Mouse (Mus musculus) hindbrain, embryonic 15.5 days (tissue): ENCODE results near the gene Olfr1475. TPM values are rescaled to one million over a fixed set of nuclear protein-coding genes. Genes with fewer than 3 reads are reported as not detected.
"Not testable (repeated sequence)": the region's sequence is repeated elsewhere in the genome, so short reads cannot be mapped to it uniquely, and the experiment has no call there.

Experiments
- ATAC-seq: fragments of 200-750 bp; cut with Nextera tagmentation; 2 replicates; pipeline ENCODE4 v1.8.0; 2017; ENCODE audit warnings: low read depth, moderate number of reproducible peaks, moderate TSS enrichment; ENCODE audit not compliant: low FRiP score
- H3K27ac ChIP-seq: fragments of 300-500 bp; sonication (generic); replicated peaks from 2 replicates; pipeline ENCODE4 v1.5.1; 2015; ENCODE audit warnings: mild to moderate bottlenecking, inconsistent platforms
- H3K27me3 ChIP-seq: fragments of 300-500 bp; sonication (generic); 2 replicates; pipeline ENCODE4 v1.6.1; 2015; ENCODE audit warnings: control low read depth, inconsistent platforms
- H3K36me3 ChIP-seq: fragments of 300-500 bp; sonication (generic); 2 replicates; pipeline ENCODE4 v1.6.1; 2015; ENCODE audit warnings: control low read depth, inconsistent platforms
- H3K4me1 ChIP-seq: fragments of 300-500 bp; sonication (generic); replicated peaks from 2 replicates; pipeline ENCODE4 v1.6.1; 2015; ENCODE audit warnings: control low read depth, inconsistent platforms
- H3K4me2 ChIP-seq: fragments of 300-500 bp; sonication (generic); 2 replicates; pipeline ENCODE4 v1.6.1; 2015; ENCODE audit warnings: moderate library complexity, mild to moderate bottlenecking, inconsistent platforms
- H3K4me3 ChIP-seq: fragments of 300-500 bp; sonication (generic); 2 replicates; pipeline ENCODE4 v1.5.1; 2015; ENCODE audit warnings: mild to moderate bottlenecking, inconsistent platforms
- H3K9ac ChIP-seq: fragments of 300-500 bp; sonication (generic); 2 replicates; pipeline ENCODE4 v1.6.1; 2015; ENCODE audit warnings: inconsistent platforms
- H3K9me3 ChIP-seq: fragments of 300-500 bp; sonication (generic); 2 replicates; pipeline ENCODE4 v1.6.1; 2016; ENCODE audit warnings: control low read depth, inconsistent platforms
- WGBS: fragments of 180-500 bp; shearing (Covaris S2); methylation state at CpG from one replicate; pipeline ENCODE4 v1.1.7; 2015; 5-methylcytosine and 5-hydroxymethylcytosine counted together
- polyA plus RNA-seq: library from polyadenylated mRNA; unstranded; fragments of >200 nt; fragmentation: Nextera tagmentation; extraction: Ambion mirVana; gene quantifications from 2 replicates; pipeline ENCODE4 v1.2.1, GENCODE M21; 2015

Olfr1475 gene
- polyA plus RNA-seq = not detected in 2 replicates

- Histone ChIP-seq H3K27me3 (no peaks in the 10 kb centered on the region), H3K9ac (no peak within 1 kb of the TSS), H3K9me3 (no peaks in the 10 kb centered on the region), H3K36me3 (no peaks in the 10 kb centered on the region), H3K4me3 (no peak within 1 kb of the TSS), H3K27ac (no peak within 1 kb of the TSS), H3K4me1 (no peaks in the 10 kb centered on the region), H3K4me2 (no peak within 1 kb of the TSS)
- ATAC-seq = no peak
Measured at GRCm38 (mm10) chr19:13480096-13480495, at the start of gene Olfr1475. Olfr1475 (minus strand) TSS chr19:13480196.

GRCm38 (mm10) chr19:13527613-13528012 lies 47.6 kb upstream of the Olfr1475 start, which contains the start of gene Olfr1480:
Olfr1480 (plus strand) TSS chr19:13527913.
- no peak within 1 kb of the TSS for H3K4me2 ChIP-seq
- ATAC-seq = no peak
- H3K9ac ChIP-seq = no peak within 1 kb of the TSS
- H3K27me3 ChIP-seq = no peaks in the 10 kb centered on the region
- H3K36me3 ChIP-seq = no peaks in the 10 kb centered on the region
- 86% methylated on average over 2 of the region's 2 CpGs for WGBS
- no peaks in the 10 kb centered on the region for H3K4me1 ChIP-seq
- peaks cover 6% of the 10 kb centered on the region for H3K9me3 ChIP-seq
- H3K4me3 ChIP-seq = no peak within 1 kb of the TSS
- no peak within 1 kb of the TSS for H3K27ac ChIP-seq

GRCm38 (mm10) chr19:13500246-13500645 lies 20.2 kb upstream of the Olfr1475 start, which contains the start of gene Olfr1477:
Olfr1477 (plus strand) TSS chr19:13500546.
- WGBS = 80% methylated on average over 3 of the region's 3 CpGs
- H3K36me3 ChIP-seq = no peaks in the 10 kb centered on the region
- no peaks in the 10 kb centered on the region for H3K4me1 ChIP-seq
- H3K27me3 ChIP-seq = no peaks in the 10 kb centered on the region
- H3K4me3 ChIP-seq = no peak within 1 kb of the TSS
- no peak for ATAC-seq
- H3K27ac ChIP-seq = no peak within 1 kb of the TSS
- H3K4me2 ChIP-seq = no peak within 1 kb of the TSS
- no peak within 1 kb of the TSS for H3K9ac ChIP-seq
- 0 out of 2 replicates have a peak, but pooled peaks cover 6% of the 10 kb centered on the region for H3K9me3 ChIP-seq

GRCm38 (mm10) chr19:13469265-13469664 lies 10.7 kb downstream of the Olfr1475 start, which contains the start of gene Olfr1474:
Olfr1474 (plus strand) TSS chr19:13469565.
- H3K4me3 ChIP-seq, H3K4me1 ChIP-seq, H3K9ac ChIP-seq, ATAC-seq, H3K4me2 ChIP-seq, H3K9me3 ChIP-seq, H3K36me3 ChIP-seq, H3K27ac ChIP-seq, H3K27me3 ChIP-seq: not testable (repeated sequence)
- 81% methylated on average over 4 of the region's 4 CpGs for WGBS

GRCm38 (mm10) chr19:13455986-13456385 lies 24.0 kb downstream of the Olfr1475 start, which contains the start of gene Olfr1472:
Olfr1472 (minus strand) TSS chr19:13456086.
- ATAC-seq = no peak
- 82% methylated on average over 1 of the region's 1 CpGs for WGBS

GRCm38 (mm10) chr19:13443109-13443508 lies 36.9 kb downstream of the Olfr1475 start, which contains the start of gene Olfr1471:
Olfr1471 (plus strand) TSS chr19:13443409.
- ATAC-seq, H3K9me3 ChIP-seq, H3K27ac ChIP-seq, H3K4me2 ChIP-seq, H3K4me3 ChIP-seq, H3K27me3 ChIP-seq, H3K36me3 ChIP-seq, H3K4me1 ChIP-seq, H3K9ac ChIP-seq: not testable (repeated sequence)
- WGBS = 77% methylated on average over 2 of the region's 2 CpGs

More at GRCm38 (mm10) chr19:13455986-13456385, 24.0 kb downstream of the Olfr1475 start, which contains the start of gene Olfr1472:
- H3K27ac ChIP-seq = no peak within 1 kb of the TSS
- no peaks in the 10 kb centered on the region for H3K27me3 ChIP-seq
- no peak within 1 kb of the TSS for H3K9ac ChIP-seq
- no peak within 1 kb of the TSS for H3K4me2 ChIP-seq
- H3K36me3 ChIP-seq = no peaks in the 10 kb centered on the region
- H3K4me1 ChIP-seq = no peaks in the 10 kb centered on the region
- H3K4me3 ChIP-seq = no peak within 1 kb of the TSS
- peaks cover 11% of the 10 kb centered on the region for H3K9me3 ChIP-seq

Other genes starting within 250 kb of the Olfr1475 start
- gene Olfr1463, start 248.9 kb downstream of the Olfr1475 start, polyA plus RNA-seq = not detected in 2 replicates
- gene Olfr1465, start 164.7 kb downstream of the Olfr1475 start, polyA plus RNA-seq = not detected in 2 replicates
- not detected in 2 replicates for gene Olfr1466, start 141.3 kb downstream of the Olfr1475 start, polyA plus RNA-seq
- not detected in 2 replicates for gene Olfr1467, start 118.0 kb downstream of the Olfr1475 start, polyA plus RNA-seq
- not detected in 2 replicates for gene Olfr1469, start 72.3 kb downstream of the Olfr1475 start, polyA plus RNA-seq
- not detected in 2 replicates for gene Olfr1471, start 36.8 kb downstream of the Olfr1475 start, polyA plus RNA-seq
- not detected in 2 replicates for gene Olfr1472, start 24.1 kb downstream of the Olfr1475 start, polyA plus RNA-seq
- gene Olfr1474, start 10.6 kb downstream of the Olfr1475 start, polyA plus RNA-seq = not detected in 2 replicates
- not detected in 2 replicates for gene Olfr1477, start 20.4 kb upstream of the Olfr1475 start, polyA plus RNA-seq
- gene Olfr1480, start 47.7 kb upstream of the Olfr1475 start, polyA plus RNA-seq = not detected in 2 replicates
- not detected in 2 replicates for gene Olfr1484, start 103.3 kb upstream of the Olfr1475 start, polyA plus RNA-seq
- gene Olfr1487, start 137.2 kb upstream of the Olfr1475 start, polyA plus RNA-seq = not detected in 2 replicates
- gene Olfr1489, start 151.4 kb upstream of the Olfr1475 start, polyA plus RNA-seq = not detected in 2 replicates
- not detected in 2 replicates for gene Olfr1490, start 170.9 kb upstream of the Olfr1475 start, polyA plus RNA-seq
- gene Olfr1491, start 217.1 kb upstream of the Olfr1475 start, polyA plus RNA-seq = not detected in 2 replicates
- gene Olfr1493-ps1, start 243.1 kb upstream of the Olfr1475 start, polyA plus RNA-seq = not detected in 2 replicates